Mouse (Mus musculus) layer of hippocampus, adult 2 months (tissue): ENCODE measurements at regions not wholly inside any gene's neighbourhood (a gene's known extent, or its start where the extent isn't known, plus 50 kb on each side); places are given as distances from the start of the nearest gene placed in this dataset.

Experiments used
- DNase-seq, 2 experiments: peaks; one replicate each; pipeline ENCODE4 v3.0.0; 2022; ENCODE audit warnings: low spot score in 2 of 2
- H3K27ac ChIP-seq: fragments of 200-600 bp; 2 replicates; pipeline ENCODE4 v1.8.1; 2022
- H3K4me3 ChIP-seq: fragments of 200-600 bp; 2 replicates; pipeline ENCODE4 v1.8.1; 2022; ENCODE audit warnings: mild to moderate bottlenecking
- CTCF ChIP-seq: fragments of 200-600 bp; conservative IDR thresholded peaks from 2 replicates; pipeline ENCODE4 v1.8.1; 2022; ENCODE audit warnings: antibody characterized with exemption, mild to moderate bottlenecking, moderate library complexity

DNA sequence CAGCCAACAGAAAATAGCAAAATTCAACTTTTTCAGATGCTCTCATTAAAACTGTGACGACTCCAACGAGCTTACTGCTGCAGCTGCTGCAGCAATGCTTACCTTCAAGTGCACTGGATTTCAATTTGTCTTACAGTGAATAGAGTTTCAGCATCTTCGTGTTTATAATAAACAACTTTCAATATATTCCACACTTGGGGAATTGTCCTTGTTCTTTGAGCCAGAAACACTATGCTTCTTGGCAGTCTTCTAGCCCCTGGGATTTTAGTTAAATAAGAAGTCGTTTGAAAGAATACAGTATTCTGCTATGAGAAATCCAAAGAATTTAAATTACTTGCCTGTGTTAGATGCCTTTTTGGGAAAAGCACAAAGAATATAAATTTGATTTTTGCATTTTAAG is 381.9 kb upstream of the Kcnd2 start:
- Histone ChIP-seq H3K27ac (no peak overlapping the region), H3K4me3 (no peak overlapping the region)
- TF ChIP-seq CTCF, result no peak
- DNase-seq, result no peak

DNA sequence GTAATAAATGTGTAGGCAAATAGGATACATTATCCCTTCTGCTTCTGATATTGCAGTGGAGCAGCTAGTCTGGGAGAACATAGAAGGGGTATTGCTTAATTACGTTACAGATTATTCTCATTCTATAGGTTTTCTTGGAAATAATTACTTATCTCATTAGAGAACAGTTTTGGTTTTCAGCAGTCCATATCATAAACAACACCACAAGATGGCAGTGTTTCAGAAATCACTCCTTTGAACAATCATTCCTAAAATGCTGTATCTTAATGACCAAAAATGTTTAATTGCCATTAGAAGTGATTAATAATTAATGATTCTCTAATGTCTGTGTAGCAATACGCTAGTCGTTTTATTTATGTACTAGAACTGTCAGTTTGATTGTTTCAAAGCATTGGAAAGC is 375.2 kb upstream of the Kcnd2 start:
- H3K27ac ChIP-seq, result no peak overlapping the region
- TF ChIP-seq CTCF, result peak; percentile 82
- H3K4me3 ChIP-seq, result no peak overlapping the region
- DNase-seq, result no peak
